Mouse (Mus musculus) stomach, embryonic 16.5 days (tissue): ENCODE measurements around the gene Plxna2. TPM values are rescaled to one million over a fixed set of nuclear protein-coding genes. Genes with fewer than 3 reads are reported as not detected.
A peak's percentile ranks its signal among the peaks of the same experiment; 100 is the strongest.

Source experiments
- ATAC-seq: fragments of 200-750 bp; cut with Nextera tagmentation; 2 replicates; pipeline ENCODE4 v1.8.0; 2017; ENCODE audit warnings: moderate number of reproducible peaks, moderate TSS enrichment; ENCODE audit not compliant: insufficient read depth, low FRiP score
- H3K27ac ChIP-seq: fragments of 300-500 bp; sonication (generic); 2 replicates; pipeline ENCODE4 v1.5.1; 2014; ENCODE audit warnings: low read length
- H3K27me3 ChIP-seq: fragments of 300-500 bp; sonication (generic); 2 replicates; pipeline ENCODE4 v1.6.1; 2014; ENCODE audit warnings: low read length, control low read depth, mixed read lengths; ENCODE audit not compliant: control insufficient read depth, insufficient read depth
- H3K36me3 ChIP-seq: fragments of 300-500 bp; sonication (generic); 2 replicates; pipeline ENCODE4 v1.6.1; 2014; ENCODE audit warnings: low read length; ENCODE audit not compliant: control insufficient read depth, insufficient read depth
- H3K4me1 ChIP-seq: fragments of 300-500 bp; sonication (generic); 2 replicates; pipeline ENCODE4 v1.6.1; 2014; ENCODE audit warnings: low read length, control low read depth, mixed read lengths; ENCODE audit not compliant: control insufficient read depth, insufficient read depth
- H3K4me2 ChIP-seq: fragments of 300-500 bp; sonication (generic); 2 replicates; pipeline ENCODE4 v1.6.1; 2014; ENCODE audit warnings: low read depth, low read length, mixed read lengths
- H3K4me3 ChIP-seq: fragments of 300-500 bp; sonication (generic); replicated peaks from 2 replicates; pipeline ENCODE4 v1.5.1; 2014; ENCODE audit warnings: mild to moderate bottlenecking, low read length
- H3K9ac ChIP-seq: fragments of 300-500 bp; sonication (generic); 2 replicates; pipeline ENCODE4 v1.6.1; 2014; ENCODE audit warnings: low read length
- H3K9me3 ChIP-seq: fragments of 300-500 bp; sonication (generic); replicated peaks from 2 replicates; pipeline ENCODE4 v1.6.1; 2016; ENCODE audit warnings: low read length, control low read depth; ENCODE audit not compliant: control insufficient read depth
- WGBS: fragments of 180-500 bp; shearing (Covaris S2); extraction: QIAGEN DNeasy Blood & Tissue Kit; methylation state at CpG from one replicate; pipeline ENCODE4 v1.1.7; 2014; 5-methylcytosine and 5-hydroxymethylcytosine counted together
- polyA plus RNA-seq: library from polyadenylated mRNA; unstranded; fragments of >200 nt; fragmentation: Nextera tagmentation; extraction: Ambion mirVana; gene quantifications from 2 replicates; pipeline ENCODE4 v1.2.1, GENCODE M21; 2015

The Plxna2 gene
- polyA plus RNA-seq, 1 experiment from 2014 or later, result 8.2 TPM

- ATAC-seq, result no peak
These were observed 179.8 kb downstream of the Plxna2 start for GRCm38 (mm10) chr1:194797843-194798242.

GRCm38 (mm10) chr1:194798511-194798910 is 180.5 kb downstream of the Plxna2 start:
- no peak for ATAC-seq
- H3K9ac ChIP-seq, result no peak overlapping the region
- H3K9me3 ChIP-seq, result no peaks in the 10 kb centered on the region
- no peak overlapping the region for H3K27ac ChIP-seq
- 0 out of 2 replicates have a peak, but pooled peaks cover 10% of the 10 kb centered on the region for H3K36me3 ChIP-seq
- H3K4me3 ChIP-seq, result no peak overlapping the region
- H3K4me1 ChIP-seq, result no peaks in the 10 kb centered on the region
- H3K27me3 ChIP-seq, result no peaks in the 10 kb centered on the region
- H3K4me2 ChIP-seq, result no peak overlapping the region

More at GRCm38 (mm10) chr1:194797843-194798242, 179.8 kb downstream of the Plxna2 start:
- Histone ChIP-seq H3K9me3 (no peaks in the 10 kb centered on the region), H3K4me2 (no peak overlapping the region), H3K27me3 (no peaks in the 10 kb centered on the region), H3K27ac (no peak overlapping the region), H3K4me1 (no peaks in the 10 kb centered on the region), H3K36me3 (0 out of 2 replicates have a peak, but pooled peaks cover 10% of the 10 kb centered on the region), H3K4me3 (no peak overlapping the region), H3K9ac (no peak overlapping the region)
- WGBS, result 90% methylated on average over 1 of the region's 1 CpGs

GRCm38 (mm10) chr1:194808261-194808660 is 190.2 kb downstream of the Plxna2 start:
- H3K9ac ChIP-seq, result no peak overlapping the region
- no peak overlapping the region for H3K4me3 ChIP-seq
- H3K36me3 ChIP-seq, result 0 out of 2 replicates have a peak, but pooled peaks cover 7% of the 10 kb centered on the region
- no peaks in the 10 kb centered on the region for H3K9me3 ChIP-seq
- H3K4me2 ChIP-seq, result no peak overlapping the region
- H3K27ac ChIP-seq, result peak overlapping the region; percentile 71
- peaks cover 8% of the 10 kb centered on the region for H3K4me1 ChIP-seq
- no peaks in the 10 kb centered on the region for H3K27me3 ChIP-seq
- ATAC-seq, result peak; percentile 89; the same call in 1 of the 2 replicates

- no peaks in the 10 kb centered on the region for H3K9me3 ChIP-seq
- H3K27me3 ChIP-seq, result no peaks in the 10 kb centered on the region
- H3K4me3 ChIP-seq, result no peak overlapping the region
- peaks cover 8% of the 10 kb centered on the region for H3K4me1 ChIP-seq
- H3K27ac ChIP-seq, result peak overlapping the region; percentile 71
- ATAC-seq, result peak; percentile 18; the same call in 1 of the 2 replicates
- 0 out of 2 replicates have a peak, but pooled peaks cover 7% of the 10 kb centered on the region for H3K36me3 ChIP-seq
- H3K9ac ChIP-seq, result no peak overlapping the region
- H3K4me2 ChIP-seq, result no peak overlapping the region
These were observed 190.7 kb downstream of the Plxna2 start for GRCm38 (mm10) chr1:194808681-194809080.

- no peaks in the 10 kb centered on the region for H3K9me3 ChIP-seq
- no peak for ATAC-seq
- H3K4me1 ChIP-seq, result peaks cover 8% of the 10 kb centered on the region
- no peak overlapping the region for H3K9ac ChIP-seq
- H3K4me2 ChIP-seq, result no peak overlapping the region
- no peak overlapping the region for H3K4me3 ChIP-seq
- H3K36me3 ChIP-seq, result 0 out of 2 replicates have a peak, but pooled peaks cover 6% of the 10 kb centered on the region
- no peak overlapping the region for H3K27ac ChIP-seq
- H3K27me3 ChIP-seq, result no peaks in the 10 kb centered on the region
These were observed 191.6 kb downstream of the Plxna2 start for GRCm38 (mm10) chr1:194809600-194809999.

- H3K27ac ChIP-seq, result no peak overlapping the region
- 68% methylated on average over 5 of the region's 5 CpGs for WGBS
- no peak for ATAC-seq
These were observed 196.2 kb downstream of the Plxna2 start for GRCm38 (mm10) chr1:194814187-194814586.

GRCm38 (mm10) chr1:194815547-194815946 is 197.5 kb downstream of the Plxna2 start:
- Histone ChIP-seq H3K4me1 (no peaks in the 10 kb centered on the region), H3K9me3 (no peaks in the 10 kb centered on the region), H3K27ac (no peak overlapping the region), H3K9ac (no peak overlapping the region), H3K27me3 (no peaks in the 10 kb centered on the region), H3K4me2 (no peak overlapping the region), H3K4me3 (no peak overlapping the region), H3K36me3 (no peaks in the 10 kb centered on the region)
- WGBS, result 58% methylated on average over 1 of the region's 1 CpGs
- ATAC-seq, result no peak

More at GRCm38 (mm10) chr1:194814187-194814586, 196.2 kb downstream of the Plxna2 start:
- Histone ChIP-seq H3K4me2 (no peak overlapping the region), H3K9ac (no peak overlapping the region), H3K4me1 (no peaks in the 10 kb centered on the region), H3K9me3 (no peaks in the 10 kb centered on the region), H3K4me3 (no peak overlapping the region), H3K36me3 (no peaks in the 10 kb centered on the region), H3K27me3 (no peaks in the 10 kb centered on the region)

GRCm38 (mm10) chr1:194816913-194817312 is 198.9 kb downstream of the Plxna2 start:
- no peaks in the 10 kb centered on the region for H3K9me3 ChIP-seq
- 38% methylated on average over 2 of the region's 2 CpGs for WGBS
- H3K27ac ChIP-seq, result no peak overlapping the region
- peak; percentile 77; the same call in 1 of the 2 replicates for ATAC-seq
- H3K4me3 ChIP-seq, result no peak overlapping the region
- H3K4me2 ChIP-seq, result no peak overlapping the region
- no peaks in the 10 kb centered on the region for H3K4me1 ChIP-seq
- H3K27me3 ChIP-seq, result no peaks in the 10 kb centered on the region
- H3K36me3 ChIP-seq, result no peaks in the 10 kb centered on the region
- H3K9ac ChIP-seq, result no peak overlapping the region

GRCm38 (mm10) chr1:194820953-194821352 is 202.9 kb downstream of the Plxna2 start:
- H3K4me2 ChIP-seq, result no peak overlapping the region
- H3K4me3 ChIP-seq, result no peak overlapping the region
- no peak overlapping the region for H3K27ac ChIP-seq
- H3K27me3 ChIP-seq, result no peaks in the 10 kb centered on the region
- no peak for ATAC-seq
- no peak overlapping the region for H3K9ac ChIP-seq
- 78% methylated on average over 4 of the region's 4 CpGs for WGBS
- H3K9me3 ChIP-seq, result no peaks in the 10 kb centered on the region
- no peaks in the 10 kb centered on the region for H3K36me3 ChIP-seq
- no peaks in the 10 kb centered on the region for H3K4me1 ChIP-seq
